Mouse (Mus musculus) embryonic facial prominence, embryonic 13.5 days (tissue): ENCODE measurements around the gene Gkn2. TPM values are rescaled to one million over a fixed set of nuclear protein-coding genes. Genes with fewer than 3 reads are reported as not detected.

ENCODE experiments used
- ATAC-seq: fragments of 200-750 bp; cut with Nextera tagmentation; 2 replicates; pipeline ENCODE4 v1.8.0; 2017; ENCODE audit warnings: low read depth; ENCODE audit not compliant: insufficient number of reproducible peaks, insufficient read depth, low FRiP score, low TSS enrichment
- H3K27ac ChIP-seq: fragments of 300-500 bp; sonication (generic); 2 replicates; pipeline ENCODE4 v1.5.1; 2015; ENCODE audit warnings: moderate library complexity, mild to moderate bottlenecking, inconsistent platforms
- H3K27me3 ChIP-seq: fragments of 300-500 bp; sonication (generic); 2 replicates; pipeline ENCODE4 v1.6.1; 2015; ENCODE audit warnings: mild to moderate bottlenecking, inconsistent platforms
- H3K36me3 ChIP-seq: fragments of 300-500 bp; sonication (generic); 2 replicates; pipeline ENCODE4 v1.6.1; 2015; ENCODE audit warnings: mild to moderate bottlenecking, inconsistent platforms
- H3K4me1 ChIP-seq: fragments of 300-500 bp; sonication (generic); 2 replicates; pipeline ENCODE4 v1.6.1; 2015; ENCODE audit warnings: inconsistent platforms
- H3K4me2 ChIP-seq: fragments of 300-500 bp; sonication (generic); 2 replicates; pipeline ENCODE4 v1.6.1; 2015; ENCODE audit warnings: moderate library complexity, mild to moderate bottlenecking, inconsistent platforms
- H3K4me3 ChIP-seq: fragments of 300-500 bp; sonication (generic); 2 replicates; pipeline ENCODE4 v1.5.1; 2015; ENCODE audit warnings: mild to moderate bottlenecking, inconsistent platforms
- H3K9ac ChIP-seq: fragments of 300-500 bp; sonication (generic); 2 replicates; pipeline ENCODE4 v1.6.1; 2015; ENCODE audit warnings: mild to moderate bottlenecking, inconsistent platforms
- H3K9me3 ChIP-seq: fragments of 300-500 bp; sonication (generic); 2 replicates; pipeline ENCODE4 v1.6.1; 2016; ENCODE audit warnings: inconsistent platforms
- WGBS: fragments of 180-500 bp; shearing (Covaris S2); methylation state at CpG from one replicate; pipeline ENCODE4 v1.1.7; 2015; ENCODE audit warnings: mixed read lengths; 5-methylcytosine and 5-hydroxymethylcytosine counted together
- polyA plus RNA-seq: library from polyadenylated mRNA; unstranded; fragments of >200 nt; fragmentation: Nextera tagmentation; extraction: Ambion mirVana; gene quantifications from 2 replicates; pipeline ENCODE4 v1.2.1, GENCODE M21; 2015

Gkn2 gene
- polyA plus RNA-seq = not detected in 2 replicates

- no peak within 1 kb of the TSS for H3K4me2 ChIP-seq
- ATAC-seq = no peak
- H3K27me3 ChIP-seq = no peaks in the 10 kb centered on the region
- H3K4me1 ChIP-seq = no peaks in the 10 kb centered on the region
- H3K27ac ChIP-seq = no peak within 1 kb of the TSS
- 87% methylated on average over 9 of the region's 9 CpGs for WGBS
- H3K9ac ChIP-seq = no peak within 1 kb of the TSS
- no peaks in the 10 kb centered on the region for H3K9me3 ChIP-seq
- H3K36me3 ChIP-seq = no peaks in the 10 kb centered on the region
- no peak within 1 kb of the TSS for H3K4me3 ChIP-seq
Measured at GRCm38 (mm10) chr6:87373057-87373456, at the start of gene Gkn2. TSS of gene Gkn2 (plus strand) at chr6:87373357.

DNA sequence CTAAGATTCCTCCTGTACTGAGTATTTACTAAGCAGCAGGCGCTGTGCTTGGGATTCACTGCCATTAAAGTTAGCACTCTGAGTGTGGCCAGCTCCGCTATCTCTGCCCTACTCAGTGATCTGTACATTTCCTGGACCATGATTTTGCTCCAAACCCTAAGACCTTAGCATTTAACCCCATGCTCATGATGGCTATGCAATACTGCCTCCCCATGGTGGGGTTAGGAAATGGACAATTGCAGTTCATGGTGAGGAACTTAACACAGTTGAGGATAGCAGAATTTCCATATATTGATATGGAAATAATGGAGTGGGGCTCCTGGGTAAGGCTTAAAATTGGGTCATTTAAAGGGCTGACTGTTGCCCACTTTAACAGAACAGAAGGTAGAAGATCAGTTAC, 49.8 kb upstream of the Gkn2 start:
- no peak for ATAC-seq
- WGBS = 93% methylated on average over 2 of the region's 2 CpGs
- Histone ChIP-seq H3K9ac (no peak overlapping the region), H3K4me2 (no peak overlapping the region), H3K27me3 (no peaks in the 10 kb centered on the region), H3K9me3 (no peaks in the 10 kb centered on the region), H3K4me3 (no peak overlapping the region), H3K27ac (no peak overlapping the region), H3K4me1 (0 out of 2 replicates have a peak, but pooled peaks cover 3% of the 10 kb centered on the region), H3K36me3 (peaks cover 8% of the 10 kb centered on the region)

DNA sequence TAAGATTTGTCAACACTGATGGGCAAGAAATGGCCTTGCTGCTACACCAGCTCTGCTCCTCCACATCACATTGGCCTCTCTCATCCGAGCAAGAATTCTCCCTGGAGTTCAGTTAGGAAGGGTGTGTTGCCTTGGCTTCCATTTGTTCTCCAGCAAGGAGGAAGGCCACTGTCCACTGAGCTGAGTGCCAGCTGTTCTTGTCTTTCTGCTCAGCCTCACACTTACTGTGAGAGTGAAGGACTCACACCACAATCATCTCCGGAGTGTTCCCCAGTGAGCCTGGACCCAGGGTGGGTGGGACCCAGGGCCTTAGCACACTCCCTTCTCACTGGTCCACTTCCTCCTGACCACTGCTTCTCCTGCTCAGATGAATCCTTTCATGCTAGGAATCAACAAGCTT, 46.2 kb upstream of the Gkn2 start:
- ATAC-seq = no peak

GRCm38 (mm10) chr6:87328265-87329173, 44.6 kb upstream of the Gkn2 start:
- no peak overlapping the region for H3K9ac ChIP-seq
- H3K36me3 ChIP-seq = peaks cover 8% of the 10 kb centered on the region
- H3K27ac ChIP-seq = peak overlapping the region; percentile 28; the same call in 1 of the 2 replicates
- H3K27me3 ChIP-seq = no peaks in the 10 kb centered on the region
- no peak overlapping the region for H3K4me2 ChIP-seq
- ATAC-seq = no peak
- 82% methylated on average over 22 of the region's 22 CpGs for WGBS
- no peaks in the 10 kb centered on the region for H3K9me3 ChIP-seq
- H3K4me3 ChIP-seq = no peak overlapping the region
- H3K4me1 ChIP-seq = peaks cover 44% of the 10 kb centered on the region

More for the DNA sequence above, 46.2 kb upstream of the Gkn2 start:
- Histone ChIP-seq H3K36me3 (peaks cover 8% of the 10 kb centered on the region), H3K27me3 (no peaks in the 10 kb centered on the region), H3K9me3 (no peaks in the 10 kb centered on the region), H3K4me2 (no peak overlapping the region), H3K4me3 (no peak overlapping the region), H3K27ac (no peak overlapping the region), H3K4me1 (peaks cover 34% of the 10 kb centered on the region), H3K9ac (no peak overlapping the region)
- WGBS = 93% methylated on average over 2 of the region's 2 CpGs

DNA sequence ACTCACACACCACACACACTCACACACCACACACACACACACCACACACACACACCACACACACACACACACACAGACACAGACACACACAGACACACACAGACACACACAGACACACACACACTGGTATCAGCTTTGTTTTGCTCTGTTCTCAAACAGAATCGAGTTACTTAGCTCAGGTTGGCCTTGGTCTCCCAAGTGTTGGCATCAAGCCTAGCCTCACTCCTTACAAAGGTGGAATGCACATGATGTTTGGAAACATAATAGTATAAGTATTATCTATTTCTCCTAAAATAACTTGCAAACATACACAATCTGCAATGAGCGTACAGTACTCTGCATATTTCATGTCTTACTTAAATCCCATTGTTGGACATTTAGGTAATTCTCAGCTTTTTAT, 40.8 kb upstream of the Gkn2 start:
- peak overlapping the region; percentile 89 for H3K4me3 ChIP-seq
- H3K4me2 ChIP-seq = peak overlapping the region; percentile 81
- ATAC-seq = no peak
- H3K4me1 ChIP-seq = peaks cover 51% of the 10 kb centered on the region
- H3K27ac ChIP-seq = no peak overlapping the region
- no peak overlapping the region for H3K9ac ChIP-seq
- 55% methylated on average over 2 of the region's 2 CpGs for WGBS
- no peaks in the 10 kb centered on the region for H3K36me3 ChIP-seq
- H3K9me3 ChIP-seq = no peaks in the 10 kb centered on the region
- no peaks in the 10 kb centered on the region for H3K27me3 ChIP-seq

- Histone ChIP-seq H3K9ac (peak overlapping the region; percentile 98), H3K4me3 (peak overlapping the region; percentile 89), H3K4me1 (peaks cover 42% of the 10 kb centered on the region), H3K27ac (peak overlapping the region; percentile 97), H3K9me3 (no peaks in the 10 kb centered on the region), H3K4me2 (peak overlapping the region; percentile 81), H3K27me3 (no peaks in the 10 kb centered on the region), H3K36me3 (no peaks in the 10 kb centered on the region)
- WGBS = 4% methylated on average over 11 of the region's 11 CpGs
- ATAC-seq = no peak
Measured at GRCm38 (mm10) chr6:87334361-87335090, 38.6 kb upstream of the Gkn2 start.

DNA sequence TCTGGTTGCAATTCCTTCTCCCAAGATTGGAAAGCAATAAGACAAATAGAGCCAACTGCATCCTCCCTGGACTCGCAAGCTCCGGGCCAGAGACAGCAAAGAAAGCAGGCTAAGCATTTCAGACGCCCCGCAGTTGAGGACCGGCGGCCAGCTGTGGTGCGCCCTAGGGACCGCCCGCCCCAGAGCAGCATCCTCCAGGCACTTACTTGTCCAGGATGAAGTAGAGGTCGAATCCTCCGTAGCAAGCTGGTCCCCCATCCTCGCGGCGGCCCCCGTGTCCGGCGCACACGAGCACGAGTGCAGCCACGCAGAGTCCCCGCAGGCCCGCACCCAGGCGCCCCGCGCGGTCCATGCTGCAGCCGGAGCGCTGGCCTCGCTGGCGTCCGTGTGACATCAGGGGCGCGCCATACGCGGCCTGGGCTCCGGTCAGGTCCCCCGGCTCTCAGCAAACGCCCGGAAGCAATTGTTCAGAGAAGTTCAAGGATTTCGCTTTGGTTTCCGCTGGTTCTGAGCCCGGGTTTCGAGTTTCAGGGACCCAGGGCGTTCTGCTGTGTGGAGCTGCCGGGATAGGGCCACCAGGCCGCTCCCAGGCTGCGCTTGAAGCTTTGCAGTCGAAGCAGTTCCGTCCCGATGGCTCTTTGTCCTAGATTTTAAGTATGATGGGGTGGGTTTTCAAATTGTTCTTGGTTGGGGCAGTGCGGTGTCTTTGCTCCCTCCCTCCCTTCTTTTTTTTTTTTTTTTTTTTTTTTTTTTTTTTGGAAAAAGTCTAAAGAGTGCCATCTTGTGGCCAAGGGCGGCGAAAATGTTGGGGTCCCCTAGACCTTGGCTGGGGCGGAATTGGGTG, 37.8 kb upstream of the Gkn2 start, which contains the start of gene Antxr1:
Antxr1 (minus strand) TSS at position 731 of the 844 bp plus-strand sequence.
- H3K4me3 ChIP-seq = peak within 1 kb of the TSS; percentile 89
- WGBS = under 1% methylated on average over 54 of the region's 54 CpGs
- peak within 1 kb of the TSS; percentile 81 for H3K4me2 ChIP-seq
- peak within 1 kb of the TSS; percentile 98 for H3K9ac ChIP-seq
- no peaks in the 10 kb centered on the region for H3K9me3 ChIP-seq
- peak within 1 kb of the TSS; percentile 97 for H3K27ac ChIP-seq
- peaks cover 35% of the 10 kb centered on the region for H3K4me1 ChIP-seq
- no peaks in the 10 kb centered on the region for H3K27me3 ChIP-seq
- no peaks in the 10 kb centered on the region for H3K36me3 ChIP-seq
- ATAC-seq = peak; percentile 64; the same call in 1 of the 2 replicates

DNA sequence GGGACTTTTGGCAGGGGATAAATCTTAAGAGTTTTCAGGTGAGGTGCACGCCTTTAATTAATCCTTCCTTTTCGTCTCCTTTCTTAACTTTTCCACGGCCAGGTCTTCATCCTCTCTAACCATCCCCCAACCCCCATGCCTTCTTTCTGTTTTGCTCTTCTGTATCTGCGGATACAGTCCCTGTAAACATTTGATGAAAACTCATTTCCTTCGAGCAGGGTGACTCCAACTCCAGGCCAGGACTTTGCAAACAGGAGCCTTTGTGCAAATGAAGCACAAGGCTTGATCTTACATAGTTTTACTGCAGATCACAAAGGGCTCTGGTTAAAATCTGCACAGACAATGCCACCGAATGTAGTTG, 37.2 kb upstream of the Gkn2 start:
- no peaks in the 10 kb centered on the region for H3K27me3 ChIP-seq
- H3K4me3 ChIP-seq = peak overlapping the region; percentile 89
- H3K4me2 ChIP-seq = peak overlapping the region; percentile 81; the same call in 1 of the 2 replicates
- ATAC-seq = no peak
- H3K36me3 ChIP-seq = no peaks in the 10 kb centered on the region
- peaks cover 29% of the 10 kb centered on the region for H3K4me1 ChIP-seq
- no peaks in the 10 kb centered on the region for H3K9me3 ChIP-seq
- no peak overlapping the region for H3K9ac ChIP-seq
- no peak overlapping the region for H3K27ac ChIP-seq
- 31% methylated on average over 6 of the region's 6 CpGs for WGBS

DNA sequence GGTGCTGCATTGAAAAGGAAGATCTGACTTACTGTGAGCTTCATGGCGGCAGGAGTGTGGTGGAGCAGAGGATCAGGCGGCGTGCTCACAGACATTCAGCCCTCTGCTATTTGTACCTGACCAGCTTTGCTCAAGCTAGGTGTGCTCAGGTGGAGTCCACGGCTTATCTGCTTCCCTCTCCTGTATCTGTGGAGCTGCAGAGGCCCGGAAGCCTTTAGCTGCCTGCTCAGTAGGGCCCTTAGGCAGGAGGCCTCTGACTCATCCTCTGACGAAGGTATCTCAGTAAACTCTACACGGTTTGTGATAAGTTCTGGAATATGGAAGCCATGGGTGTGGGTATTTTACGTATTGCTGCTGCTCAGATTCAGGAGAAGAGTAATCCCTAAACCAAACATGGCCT, 22.3 kb upstream of the Gkn2 start, which contains the start of gene Gkn1:
Gkn1 (minus strand) TSS at position 114 of the 400 bp plus-strand sequence.
- Histone ChIP-seq H3K36me3 (no peaks in the 10 kb centered on the region), H3K9me3 (no peaks in the 10 kb centered on the region), H3K4me2 (no peak within 1 kb of the TSS), H3K9ac (no peak within 1 kb of the TSS), H3K27ac (no peak within 1 kb of the TSS), H3K27me3 (no peaks in the 10 kb centered on the region), H3K4me1 (peaks cover 3% of the 10 kb centered on the region; the same call in 1 of the 2 replicates), H3K4me3 (no peak within 1 kb of the TSS)
- 93% methylated on average over 8 of the region's 8 CpGs for WGBS
- ATAC-seq = no peak

GRCm38 (mm10) chr6:87354441-87354840, 18.7 kb upstream of the Gkn2 start:
- peaks cover 3% of the 10 kb centered on the region; the same call in 1 of the 2 replicates for H3K4me1 ChIP-seq
- peak overlapping the region; percentile 22; the same call in 1 of the 2 replicates for H3K27ac ChIP-seq
- no peaks in the 10 kb centered on the region for H3K27me3 ChIP-seq
- 63% methylated on average over 5 of the region's 5 CpGs for WGBS
- no peak overlapping the region for H3K4me2 ChIP-seq
- H3K36me3 ChIP-seq = no peaks in the 10 kb centered on the region
- no peaks in the 10 kb centered on the region for H3K9me3 ChIP-seq
- ATAC-seq = no peak
- H3K9ac ChIP-seq = no peak overlapping the region
- H3K4me3 ChIP-seq = no peak overlapping the region

- Histone ChIP-seq H3K9ac (no peak overlapping the region), H3K27me3 (no peaks in the 10 kb centered on the region), H3K4me3 (no peak overlapping the region), H3K36me3 (no peaks in the 10 kb centered on the region), H3K4me1 (no peaks in the 10 kb centered on the region), H3K27ac (no peak overlapping the region), H3K9me3 (no peaks in the 10 kb centered on the region), H3K4me2 (no peak overlapping the region)
- WGBS = 87% methylated on average over 5 of the region's 5 CpGs
- ATAC-seq = no peak
Measured at GRCm38 (mm10) chr6:87369223-87369622, 3.9 kb upstream of the Gkn2 start.
